Mouse (Mus musculus): ENCODE measurements around the gene Pycr1.

DNA sequence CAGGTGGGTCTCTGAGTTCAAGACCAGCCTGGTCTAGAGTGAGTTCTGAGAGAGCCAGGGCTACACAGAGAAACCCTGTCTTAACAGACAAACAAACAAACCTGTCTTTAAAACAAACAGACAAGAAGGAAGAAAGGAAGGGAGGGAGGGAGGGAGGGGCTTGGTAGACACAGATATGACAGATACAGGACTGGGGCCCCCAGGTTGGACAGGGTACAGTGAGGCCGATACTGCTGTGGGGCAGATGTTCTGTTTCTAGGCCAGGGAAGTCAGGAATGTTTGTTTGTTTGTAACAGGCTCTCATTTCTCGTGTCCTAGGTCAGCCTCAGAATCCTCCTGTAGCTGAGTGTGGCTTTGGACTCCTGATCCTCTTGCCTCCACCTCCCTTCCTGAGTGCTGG lies 40.0 kb downstream of the Pycr1 start:
- TF ChIP-seq CTCF (IDR thresholded peaks at IDR 0.05; ENCODE audit: borderline replicate concordance, insufficient read depth, low read depth, low read length) (no peak), POLR2A (IDR thresholded peaks at IDR 0.05; ENCODE audit: borderline replicate concordance, insufficient read depth, low read length) (no peak)

Measured in cerebellum, adult 2 months (tissue).